Mouse (Mus musculus) midbrain, embryonic 14.5 days (tissue): ENCODE data around the gene Trp73. TPM values are rescaled to one million over a fixed set of nuclear protein-coding genes. Genes with fewer than 3 reads are reported as not detected.

Experiments used
- ATAC-seq: fragments of 200-750 bp; cut with Nextera tagmentation; 2 replicates; pipeline ENCODE4 v1.8.0; 2017; ENCODE audit warnings: moderate number of reproducible peaks, moderate library complexity; ENCODE audit not compliant: low FRiP score, low TSS enrichment
- DNase-seq: peaks from one replicate; pipeline ENCODE4 v3.0.0-alpha.2; 2015
- H3K27ac ChIP-seq: fragments of 300-500 bp; sonication (generic); replicated peaks from 2 replicates; pipeline ENCODE4 v1.5.1; 2014; ENCODE audit warnings: mild to moderate bottlenecking, low read depth, low read length, moderate library complexity
- H3K27me3 ChIP-seq: fragments of 300-500 bp; sonication (generic); 2 replicates; pipeline ENCODE4 v1.6.1; 2014; ENCODE audit warnings: low read length, control low read depth, mixed read lengths; ENCODE audit not compliant: control insufficient read depth, insufficient read depth
- H3K36me3 ChIP-seq: fragments of 300-500 bp; sonication (generic); 2 replicates; pipeline ENCODE4 v1.6.1; 2014; ENCODE audit warnings: low read length, control low read depth; ENCODE audit not compliant: control insufficient read depth, insufficient read depth
- H3K4me1 ChIP-seq: fragments of 300-500 bp; sonication (generic); 2 replicates; pipeline ENCODE4 v1.6.1; 2014; ENCODE audit warnings: mild to moderate bottlenecking, antibody characterized with exemption, low read length, control low read depth; ENCODE audit not compliant: control insufficient read depth, insufficient read depth
- H3K4me2 ChIP-seq: fragments of 300-500 bp; sonication (generic); 2 replicates; pipeline ENCODE4 v1.6.1; 2014; ENCODE audit warnings: mild to moderate bottlenecking, low read length, moderate library complexity
- H3K4me3 ChIP-seq: fragments of 300-500 bp; sonication (generic); replicated peaks from 2 replicates; pipeline ENCODE4 v1.5.1; 2014; ENCODE audit warnings: low read depth, low read length
- H3K9ac ChIP-seq: fragments of 300-500 bp; sonication (generic); replicated peaks from 2 replicates; pipeline ENCODE4 v1.6.1; 2014; ENCODE audit warnings: mild to moderate bottlenecking, low read length, moderate library complexity
- H3K9me3 ChIP-seq: fragments of 300-500 bp; sonication (generic); 2 replicates; pipeline ENCODE4 v1.6.1; 2016; ENCODE audit warnings: low read length, control low read depth, mixed read lengths; ENCODE audit not compliant: control insufficient read depth
- WGBS: fragments of 180-500 bp; shearing (Covaris S2); extraction: QIAGEN DNeasy Blood & Tissue Kit; methylation state at CpG from one replicate; pipeline ENCODE4 v1.1.7; 2014; 5-methylcytosine and 5-hydroxymethylcytosine counted together
- polyA plus RNA-seq: library from polyadenylated mRNA; unstranded; fragments of >200 nt; fragmentation: Nextera tagmentation; extraction: Ambion mirVana; gene quantifications from 2 replicates; pipeline ENCODE4 v1.2.1, GENCODE M21; 2014

Trp73 gene
- polyA plus RNA-seq, 1 experiment from 2014 or later, result 0.59 TPM

- no peak for DNase-seq
- H3K4me2 ChIP-seq, result peak overlapping the region; percentile 99
- peak overlapping the region; percentile 89 for H3K9ac ChIP-seq
- peaks cover 17% of the 10 kb centered on the region for H3K4me1 ChIP-seq
- 3% methylated on average over 55 of the region's 55 CpGs for WGBS
- H3K36me3 ChIP-seq, result peaks cover 35% of the 10 kb centered on the region
- no peak for ATAC-seq
- H3K27me3 ChIP-seq, result no peaks in the 10 kb centered on the region
- no peaks in the 10 kb centered on the region for H3K9me3 ChIP-seq
- H3K27ac ChIP-seq, result peak overlapping the region; percentile 67; the same call in 1 of the 2 replicates
- peak overlapping the region; percentile 99 for H3K4me3 ChIP-seq
These were observed 127.7 kb downstream of the Trp73 start for GRCm38 (mm10) chr4:154012132-154012882.

- DNase-seq, result peak; percentile 94
- Histone ChIP-seq H3K4me2 (peak within 1 kb of the TSS; percentile 99), H3K27me3 (no peaks in the 10 kb centered on the region), H3K4me3 (peak within 1 kb of the TSS; percentile 99), H3K9ac (peak within 1 kb of the TSS; percentile 89), H3K36me3 (peaks cover 35% of the 10 kb centered on the region), H3K4me1 (peaks cover 17% of the 10 kb centered on the region), H3K27ac (peak within 1 kb of the TSS; percentile 67), H3K9me3 (no peaks in the 10 kb centered on the region)
- under 1% methylated on average over 54 of the region's 59 CpGs for WGBS
- ATAC-seq, result peak; percentile 94
These were observed 128.3 kb downstream of the Trp73 start, which contains the start of gene Lrrc47 for GRCm38 (mm10) chr4:154011646-154012089. Lrrc47 (plus strand) TSS chr4:154011731.

DNA sequence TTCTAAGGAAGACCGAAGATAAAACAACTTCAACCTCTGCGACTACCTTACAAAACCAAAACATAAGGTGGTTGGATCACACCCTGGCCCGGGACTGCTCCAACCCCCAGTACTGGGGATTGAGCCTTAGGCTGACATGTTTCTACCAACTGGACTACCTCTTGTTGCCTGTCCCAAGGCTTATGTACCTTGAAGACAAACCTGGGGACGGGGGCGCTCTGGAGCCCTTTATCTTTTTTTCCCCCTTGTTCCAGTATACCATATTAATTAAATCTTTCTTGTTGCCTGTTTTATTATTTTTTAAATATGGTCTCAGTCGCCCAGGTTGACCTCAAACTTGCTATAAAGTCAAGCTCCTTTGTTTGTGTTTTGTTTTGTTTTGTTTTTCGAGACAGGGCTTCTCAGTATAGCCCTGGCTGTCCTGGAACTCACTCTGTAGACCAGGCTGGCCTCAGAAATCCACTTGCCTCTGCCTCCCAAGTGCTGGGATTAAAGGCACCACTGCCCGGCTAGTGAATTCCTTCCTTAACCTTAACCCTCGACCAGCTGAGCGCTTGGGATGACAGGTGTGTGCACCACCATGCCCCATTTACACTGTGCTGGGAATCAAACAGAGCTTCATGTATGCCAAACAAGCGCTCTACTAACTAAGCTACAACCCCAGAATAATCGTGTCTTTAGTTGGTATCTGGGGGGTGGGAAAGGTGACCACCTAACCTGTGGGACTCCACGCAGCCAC, 128.9 kb downstream of the Trp73 start:
- 28% methylated on average over 13 of the region's 13 CpGs for WGBS
- H3K27ac ChIP-seq, result peak overlapping the region; percentile 67
- H3K4me1 ChIP-seq, result peaks cover 17% of the 10 kb centered on the region
- peak overlapping the region; percentile 99 for H3K4me3 ChIP-seq
- H3K27me3 ChIP-seq, result no peaks in the 10 kb centered on the region
- H3K36me3 ChIP-seq, result peaks cover 35% of the 10 kb centered on the region
- H3K9me3 ChIP-seq, result no peaks in the 10 kb centered on the region
- DNase-seq (no peak), ATAC-seq (peak; percentile 36)
- H3K4me2 ChIP-seq, result peak overlapping the region; percentile 99
- peak overlapping the region; percentile 89 for H3K9ac ChIP-seq

- peaks cover 10% of the 10 kb centered on the region for H3K4me1 ChIP-seq
- ATAC-seq (no peak), DNase-seq (no peak)
- H3K4me2 ChIP-seq, result no peak overlapping the region
- no peaks in the 10 kb centered on the region for H3K27me3 ChIP-seq
- 85% methylated on average over 4 of the region's 4 CpGs for WGBS
- no peak overlapping the region for H3K27ac ChIP-seq
- H3K4me3 ChIP-seq, result no peak overlapping the region
- H3K36me3 ChIP-seq, result peaks cover 46% of the 10 kb centered on the region
- H3K9ac ChIP-seq, result no peak overlapping the region
- no peaks in the 10 kb centered on the region for H3K9me3 ChIP-seq
These were observed 132.2 kb downstream of the Trp73 start for GRCm38 (mm10) chr4:154007759-154008158.

- Histone ChIP-seq H3K9ac (no peak overlapping the region), H3K4me1 (0 out of 2 replicates have a peak, but pooled peaks cover 5% of the 10 kb centered on the region), H3K4me3 (no peak overlapping the region), H3K27ac (no peak overlapping the region), H3K9me3 (no peaks in the 10 kb centered on the region), H3K27me3 (no peaks in the 10 kb centered on the region), H3K4me2 (no peak overlapping the region), H3K36me3 (peaks cover 56% of the 10 kb centered on the region)
- 95% methylated on average over 6 of the region's 6 CpGs for WGBS
- DNase-seq, result no peak
- ATAC-seq, result no peak
These were observed 133.7 kb downstream of the Trp73 start for GRCm38 (mm10) chr4:154006264-154006663.

Other genes starting within 250 kb of the Trp73 start
- 63.3 and 63.7 TPM in 2 replicates for gene A430005L14Rik, start 183.0 kb downstream of the Trp73 start, polyA plus RNA-seq
- gene Dffb, start 165.1 kb downstream of the Trp73 start, polyA plus RNA-seq, result 7.9 and 9.1 TPM in 2 replicates
- 15.3 and 19.7 TPM in 2 replicates for gene Cep104, start 165.0 kb downstream of the Trp73 start, polyA plus RNA-seq
- gene Lrrc47, start 128.5 kb downstream of the Trp73 start, polyA plus RNA-seq, result 12.7 and 13.5 TPM in 2 replicates
- gene Smim1, start 114.0 kb downstream of the Trp73 start, polyA plus RNA-seq, result 6.3 and 7.7 TPM in 2 replicates
- gene Ccdc27, start 97.5 kb downstream of the Trp73 start, polyA plus RNA-seq, result not detected in 2 replicates
- 43.2 and 45.6 TPM in 2 replicates for gene Wrap73, start 2.2 kb upstream of the Trp73 start, polyA plus RNA-seq
- gene Tprgl, start 20.5 kb upstream of the Trp73 start, polyA plus RNA-seq, result 203 and 208 TPM in 2 replicates
- gene Megf6, start 30.5 kb upstream of the Trp73 start, polyA plus RNA-seq, result 6.9 and 8.4 TPM in 2 replicates
- 0.74 and 0.93 TPM in 2 replicates for gene Arhgef16, start 161.5 kb upstream of the Trp73 start, polyA plus RNA-seq
- not detected in 2 replicates for gene B230104I21Rik, start 195.9 kb upstream of the Trp73 start, polyA plus RNA-seq